Mouse (Mus musculus): ENCODE data around the gene Usf3.

Usf3 gene

DNA sequence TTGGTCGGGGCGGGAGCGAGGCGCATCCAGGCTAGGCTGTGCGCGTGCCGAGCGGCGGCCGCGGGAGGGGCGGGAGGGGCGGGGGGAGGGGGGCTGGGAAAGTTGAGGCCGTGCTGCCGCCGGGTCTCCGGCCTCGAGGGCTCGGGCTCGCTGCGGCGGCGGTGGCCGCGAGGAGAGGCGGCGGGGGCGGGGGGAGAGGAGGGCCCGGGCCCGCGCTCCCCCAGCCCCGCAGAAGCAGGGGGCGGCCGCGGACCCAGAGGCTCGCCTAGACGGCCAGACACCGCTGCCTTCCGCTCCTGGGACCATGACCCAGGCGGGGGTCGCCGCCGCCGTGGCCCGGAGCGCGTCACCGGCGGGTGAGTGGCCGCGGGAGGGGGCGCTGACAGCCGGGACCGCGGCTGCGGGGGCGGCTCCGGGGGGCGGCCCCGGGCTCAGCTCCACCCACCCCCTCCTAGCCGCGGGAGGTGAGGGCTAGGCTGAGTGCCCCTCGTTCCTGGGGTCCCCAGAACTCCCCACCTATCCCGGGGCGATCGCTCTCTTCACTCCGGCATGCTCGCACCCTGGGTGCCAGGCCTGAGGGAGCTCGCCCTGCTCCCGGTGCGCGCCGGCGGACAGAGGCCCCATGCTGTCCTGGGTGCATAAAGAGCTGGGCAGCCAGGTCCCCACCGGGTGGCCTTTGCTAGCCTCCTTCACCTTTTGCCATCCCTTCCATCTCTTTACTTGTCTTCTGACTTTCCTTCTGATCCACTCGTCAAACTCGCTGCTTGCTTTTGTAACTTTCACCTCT is at the start of gene Usf3:
TSS of gene Usf3 (plus strand) at position 92 of the 787 bp plus-strand sequence.
- DNase-seq: peak; percentile 55

DNA sequence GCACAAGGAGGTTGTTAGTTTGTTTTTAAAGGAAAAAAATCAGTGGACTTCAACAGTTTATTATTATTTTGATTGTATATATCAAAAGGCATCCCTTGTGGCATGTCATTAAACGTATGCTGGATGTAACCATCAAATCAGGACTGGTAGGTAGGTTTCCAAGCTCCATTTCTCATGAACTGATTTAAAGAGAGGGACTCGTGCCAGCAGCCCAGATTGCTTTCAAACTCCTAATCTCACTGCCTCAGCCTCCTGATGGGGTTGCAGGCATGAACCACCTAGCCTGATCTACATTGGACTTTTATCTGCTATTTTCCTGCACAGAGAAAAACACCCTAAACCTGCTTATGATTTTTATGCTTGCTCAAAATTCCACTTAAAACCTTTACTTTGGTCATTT is 49.3 kb upstream of the Usf3 start:
- DNase-seq: no peak

DNA sequence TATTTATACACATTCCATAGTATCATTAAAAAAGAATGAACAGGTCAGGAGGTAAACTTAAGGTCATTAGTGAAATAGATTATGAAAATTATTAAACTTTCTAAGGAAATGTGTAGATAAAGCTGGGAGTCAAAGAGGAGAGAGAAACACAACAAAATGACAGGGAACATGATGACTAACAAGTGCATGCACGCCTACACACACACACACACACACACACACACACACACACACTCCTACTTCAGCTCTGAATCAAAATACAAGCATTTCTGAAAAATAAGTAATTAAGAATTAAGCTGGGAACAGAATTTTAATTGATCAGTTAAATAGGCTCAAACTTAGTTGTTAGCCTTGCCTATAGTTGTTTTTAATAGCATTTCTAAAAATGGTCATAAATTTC is 48.3 kb upstream of the Usf3 start:
- no peak for DNase-seq

DNA sequence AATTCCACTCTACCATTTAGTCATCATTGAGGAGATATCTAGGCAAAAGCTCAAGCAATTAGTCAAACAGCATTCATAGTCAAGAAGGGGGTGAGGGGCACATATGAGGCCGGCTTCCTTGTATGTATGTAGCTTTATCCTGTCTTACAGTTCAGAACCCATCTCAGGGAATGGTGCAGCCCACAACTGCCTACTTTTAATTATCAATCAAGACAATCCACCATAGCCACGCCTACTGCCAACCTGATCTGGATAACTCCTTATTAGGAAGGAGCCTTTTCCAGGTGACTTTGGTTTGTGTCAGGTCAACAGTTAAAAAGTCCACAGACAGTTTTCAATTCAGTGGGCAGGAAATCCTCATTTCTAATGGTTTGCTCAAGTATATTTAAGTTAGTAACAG is 47.6 kb upstream of the Usf3 start:
- peak; percentile 73 for DNase-seq

DNA sequence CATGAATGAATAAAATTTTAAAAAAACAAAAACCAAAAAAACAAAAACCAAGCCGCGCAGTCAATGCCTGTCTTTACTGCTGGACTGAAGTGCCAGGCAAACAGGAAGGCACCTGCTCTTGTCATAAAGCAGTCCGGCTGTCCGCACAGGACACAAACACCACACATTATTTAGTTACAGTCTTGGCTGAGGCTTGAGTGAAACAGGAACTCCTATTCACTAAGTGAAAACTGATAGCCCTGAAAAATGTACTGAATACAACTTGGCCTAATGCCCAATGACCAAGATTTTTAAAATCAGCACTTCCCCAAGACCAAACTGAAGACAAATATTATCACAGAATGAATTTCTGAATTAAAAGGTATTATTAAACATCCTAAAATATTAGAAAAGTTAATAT is 46.6 kb upstream of the Usf3 start:
- DNase-seq: no peak

DNA sequence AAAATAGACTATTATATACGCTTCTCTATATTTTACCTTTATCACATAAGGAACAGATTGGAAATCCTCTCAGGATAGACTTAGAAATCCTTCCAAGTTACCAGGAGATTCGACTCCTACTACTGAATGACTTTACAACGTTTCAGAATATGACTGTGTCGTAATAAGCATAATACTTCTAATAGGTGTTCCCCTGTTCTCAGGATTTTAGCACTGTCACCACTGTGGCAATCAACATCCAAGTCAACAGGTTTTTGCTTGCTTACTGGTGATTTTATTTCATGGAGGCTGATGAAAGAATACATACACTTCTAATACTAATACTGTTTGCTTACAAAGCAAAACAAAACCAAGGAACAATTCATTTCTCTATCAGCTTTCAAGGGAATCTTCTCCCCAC is 40.7 kb upstream of the Usf3 start:
- no peak for DNase-seq

DNA sequence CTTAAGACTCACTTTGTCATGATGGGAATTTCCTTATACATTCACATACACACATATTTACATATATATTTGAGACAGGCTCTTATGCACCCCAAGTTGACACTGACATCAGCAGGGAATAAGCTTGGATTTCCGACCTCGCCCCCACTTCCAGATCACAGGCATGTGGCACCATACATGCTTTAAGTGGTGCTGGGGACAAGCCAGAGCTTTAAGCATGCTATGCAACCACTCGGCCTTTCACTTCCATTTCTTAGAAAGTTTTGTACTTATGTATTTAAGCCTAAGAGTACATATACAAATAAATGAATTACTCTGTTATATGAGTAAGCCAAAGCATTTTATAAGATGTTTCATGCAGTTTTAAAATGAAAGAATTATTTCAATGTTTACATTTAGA is 39.9 kb upstream of the Usf3 start:
- no peak for DNase-seq

DNA sequence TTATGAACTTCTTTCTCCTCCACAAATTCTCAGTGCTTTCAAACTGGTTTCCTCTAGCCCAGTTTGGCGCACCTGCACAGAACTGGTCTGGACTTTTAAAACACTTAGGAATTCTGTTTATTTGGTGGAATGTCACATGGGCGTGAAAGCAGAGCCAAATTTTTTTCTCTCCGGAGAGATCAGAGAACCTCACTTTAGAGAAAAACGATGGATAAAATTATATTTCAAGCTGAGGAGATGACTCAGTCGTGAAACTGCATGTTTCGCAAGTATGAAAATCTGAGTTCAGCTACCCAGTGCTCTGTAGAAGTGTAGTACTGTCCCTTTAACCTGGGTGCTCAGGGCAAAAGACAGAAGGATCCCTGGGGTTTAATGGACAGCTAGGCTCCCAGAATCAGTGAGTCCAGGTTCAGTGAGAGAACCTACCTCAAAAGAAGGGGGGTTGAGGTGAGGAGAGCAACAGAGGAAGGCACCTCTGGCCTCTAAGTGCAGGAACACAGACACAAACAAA is 36.5 kb upstream of the Usf3 start:
- DNase-seq: peak; percentile 83

DNA sequence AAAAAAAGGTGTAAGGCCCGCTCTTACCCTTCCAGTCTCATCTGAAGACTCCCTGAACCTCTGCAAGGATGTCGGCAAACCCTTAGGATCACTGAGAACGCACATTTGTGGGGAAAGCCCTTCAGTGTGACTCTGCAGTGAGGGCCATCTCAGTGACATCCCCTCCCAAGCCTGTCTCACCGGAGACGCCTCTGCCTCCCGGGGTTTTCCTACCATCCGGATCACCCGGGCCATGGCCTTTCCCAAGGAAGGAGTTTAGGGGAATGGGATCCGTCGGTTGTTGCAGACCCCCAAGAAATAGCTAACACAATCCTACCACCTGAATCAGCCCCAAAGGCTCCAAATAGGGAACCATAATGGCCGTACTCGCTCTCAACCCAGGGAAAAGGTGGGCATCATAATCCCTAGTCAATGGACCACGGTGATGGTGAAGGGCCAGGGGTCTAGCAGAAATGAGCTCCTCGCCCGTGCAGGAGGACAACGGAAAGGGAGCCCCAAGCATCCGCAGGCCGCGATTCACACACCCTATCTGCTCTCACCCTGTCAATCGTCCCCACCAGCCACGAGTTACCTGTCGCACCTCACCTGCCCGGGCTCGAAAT is 34.6 kb upstream of the Usf3 start:
- DNase-seq: no peak

DNA sequence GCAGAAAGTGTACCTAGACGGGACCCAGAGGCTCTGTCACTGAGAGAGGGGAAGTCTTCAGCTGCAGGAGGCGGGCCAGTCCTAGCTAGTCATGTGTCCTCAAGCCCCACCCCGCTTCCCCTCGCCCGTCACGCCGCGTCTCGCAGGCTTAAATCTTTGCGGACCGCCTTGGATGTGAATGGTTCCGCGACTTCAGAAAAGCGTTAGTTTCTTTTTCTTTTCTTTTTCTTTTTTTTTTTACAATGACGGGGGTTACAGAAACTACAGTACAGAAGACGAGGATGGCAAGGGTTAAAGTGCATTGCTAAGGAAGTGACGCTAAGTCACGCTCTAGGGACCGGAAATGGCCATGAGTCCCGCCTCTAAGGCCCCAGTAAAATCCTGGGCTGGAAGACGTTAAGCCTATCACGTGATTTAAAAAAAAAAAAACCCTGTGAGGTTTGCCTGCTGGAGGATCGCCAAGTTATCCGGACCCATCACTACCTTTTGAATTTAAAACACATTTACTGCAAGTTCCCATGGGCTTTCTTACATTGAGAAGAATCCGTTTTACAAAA is 34.0 kb upstream of the Usf3 start:
- peak; percentile 94 for DNase-seq

DNA sequence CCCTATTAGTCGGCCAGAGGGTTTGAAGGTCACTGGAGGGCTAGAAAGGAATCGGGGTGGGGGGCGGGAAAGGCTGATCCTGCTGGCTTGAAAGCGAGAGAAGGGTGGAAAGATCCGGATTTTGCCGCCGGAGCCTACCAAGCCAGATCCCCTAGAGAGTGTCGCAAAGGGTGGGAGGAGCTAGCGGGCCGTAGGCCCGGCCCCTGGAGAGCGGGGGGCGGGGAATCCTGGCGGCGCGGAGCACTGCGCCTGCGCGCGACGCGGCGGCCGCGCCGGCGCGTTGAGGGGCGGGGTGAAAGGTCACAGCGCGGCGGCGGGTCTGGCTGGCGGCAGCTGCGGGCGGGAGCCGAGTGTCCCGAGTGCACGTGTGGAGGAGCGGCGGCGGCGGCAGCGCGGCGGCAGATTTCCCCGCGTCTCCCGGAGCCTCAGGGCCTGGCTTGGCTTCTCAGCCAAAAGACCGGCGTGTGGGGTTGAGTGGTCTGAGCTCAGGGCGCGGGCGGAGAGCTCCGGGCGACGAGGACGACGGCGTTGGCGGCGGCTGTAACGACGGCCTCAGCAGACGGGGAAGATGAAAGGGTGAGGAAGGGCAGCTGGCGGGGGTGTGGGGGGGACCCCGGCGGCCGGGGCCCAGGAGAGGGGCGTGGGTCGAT is 33.4 kb upstream of the Usf3 start, which contains the start of the genes Atp6v1a and Naa50:
TSS of gene Atp6v1a (minus strand) at position 170 of the 650 bp plus-strand sequence.
TSS of gene Naa50 (plus strand) at position 295 of the 650 bp plus-strand sequence.
- peak; percentile 95 for DNase-seq

DNA sequence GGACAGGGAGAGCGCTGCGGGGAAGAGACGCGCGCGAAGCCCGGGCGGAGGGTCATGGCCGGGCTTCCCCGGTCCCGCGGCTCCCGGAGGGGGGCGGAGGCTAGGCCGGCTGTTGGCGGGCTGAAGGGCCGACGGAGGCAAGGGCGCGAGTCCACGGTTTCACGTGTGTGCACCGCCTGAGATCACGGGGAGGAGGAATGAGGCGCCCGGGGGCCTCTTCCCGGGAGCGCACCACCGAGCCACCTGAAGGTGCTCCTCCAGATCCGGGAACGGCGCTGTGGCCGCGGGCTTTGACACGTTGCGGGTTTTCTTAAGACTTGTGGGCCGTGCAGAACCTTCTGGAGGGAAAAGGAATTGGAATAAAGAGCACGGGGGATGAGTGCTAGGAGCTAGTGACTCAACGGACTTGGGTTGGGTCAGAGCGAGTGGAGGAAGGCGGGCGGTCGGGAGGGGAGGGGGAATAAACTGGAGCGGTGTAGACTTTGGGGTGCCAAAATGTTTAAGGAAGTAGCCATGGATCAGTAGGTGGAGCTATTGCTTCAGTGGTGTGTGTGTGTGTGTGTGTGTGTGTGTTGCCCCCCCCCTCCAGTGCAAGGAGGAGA is 32.8 kb upstream of the Usf3 start:
- peak; percentile 84 for DNase-seq

DNA sequence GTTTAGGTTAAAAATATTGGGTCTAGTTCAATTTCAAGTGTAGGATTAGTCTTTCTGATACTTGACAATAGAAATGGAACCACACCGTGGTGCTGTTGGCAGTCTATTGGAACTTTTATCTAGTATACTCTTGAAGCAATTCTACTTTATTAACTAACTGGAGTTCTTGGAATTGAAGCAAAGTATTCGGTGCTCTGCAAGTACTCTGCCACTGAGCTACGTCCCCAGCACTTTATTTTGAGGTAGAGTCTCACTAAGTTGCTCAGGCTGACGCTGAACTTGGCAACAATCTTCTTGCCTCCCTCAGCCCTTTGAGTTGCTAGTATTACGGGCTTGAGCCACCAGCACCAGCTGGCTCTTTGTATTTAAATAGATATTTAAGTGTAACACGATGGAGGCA is 31.6 kb upstream of the Usf3 start:
- peak; percentile 32 for DNase-seq

DNA sequence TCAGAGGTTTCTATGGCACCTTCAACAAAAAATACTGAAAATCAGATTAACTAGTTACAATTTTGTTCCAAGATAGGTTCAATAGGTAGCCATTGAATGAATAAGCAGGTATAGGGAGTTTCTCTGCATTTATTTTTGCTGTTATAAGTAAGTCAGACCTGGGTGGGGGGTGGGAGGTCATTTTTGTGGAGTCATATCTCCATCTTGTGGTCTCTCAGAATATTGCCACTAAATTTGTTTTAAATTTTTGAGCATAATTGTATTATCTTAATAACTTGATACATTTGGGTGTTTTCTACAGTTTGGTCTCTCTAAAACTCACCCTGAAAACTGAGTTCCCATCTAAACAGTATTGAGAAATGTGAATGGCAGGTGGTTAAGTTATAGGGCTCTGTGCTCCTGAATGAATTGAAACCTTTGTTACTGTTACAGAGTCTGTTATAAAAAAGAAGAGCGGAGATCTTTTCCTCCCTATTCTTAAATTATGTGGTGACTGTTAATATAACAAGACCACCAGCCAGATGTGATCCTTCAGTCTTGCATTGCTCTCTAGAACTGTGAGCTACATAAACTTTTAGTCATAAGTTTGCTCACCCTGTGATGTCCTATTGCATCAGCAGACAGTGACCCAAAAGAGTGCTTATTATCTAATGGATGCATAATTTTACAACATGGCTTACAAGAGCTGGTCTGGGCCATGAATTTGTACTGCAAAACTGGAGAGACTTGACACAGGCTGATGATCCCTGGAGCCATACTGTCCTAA is 23.9 kb upstream of the Usf3 start:
- no peak for DNase-seq

DNA sequence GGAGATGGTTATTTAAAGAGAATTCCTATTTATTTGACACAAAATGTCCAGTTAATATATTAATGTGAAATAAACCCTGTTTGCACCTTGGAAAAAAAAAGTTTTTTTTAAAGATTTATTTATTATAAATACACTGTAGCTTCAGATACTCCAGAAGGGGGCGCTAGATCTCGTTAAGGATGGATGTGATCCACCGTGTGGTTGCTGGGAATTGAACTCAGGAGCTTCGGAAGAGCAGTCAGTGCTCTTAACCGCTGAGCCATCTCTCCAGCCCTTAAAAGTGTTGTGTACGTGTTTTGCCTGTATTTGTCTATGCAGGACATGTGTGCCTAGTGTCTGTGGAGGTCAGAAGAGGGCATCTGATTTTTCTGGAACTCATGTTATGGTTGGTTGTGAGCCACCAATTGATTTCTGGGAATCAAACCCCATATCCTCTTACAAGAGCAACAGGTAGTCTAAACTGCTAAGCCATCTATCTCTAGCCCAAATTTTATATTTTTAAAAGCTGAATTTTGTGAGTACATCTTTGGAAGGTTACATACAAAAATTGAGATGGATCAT is 18.5 kb upstream of the Usf3 start:
- DNase-seq: no peak

DNA sequence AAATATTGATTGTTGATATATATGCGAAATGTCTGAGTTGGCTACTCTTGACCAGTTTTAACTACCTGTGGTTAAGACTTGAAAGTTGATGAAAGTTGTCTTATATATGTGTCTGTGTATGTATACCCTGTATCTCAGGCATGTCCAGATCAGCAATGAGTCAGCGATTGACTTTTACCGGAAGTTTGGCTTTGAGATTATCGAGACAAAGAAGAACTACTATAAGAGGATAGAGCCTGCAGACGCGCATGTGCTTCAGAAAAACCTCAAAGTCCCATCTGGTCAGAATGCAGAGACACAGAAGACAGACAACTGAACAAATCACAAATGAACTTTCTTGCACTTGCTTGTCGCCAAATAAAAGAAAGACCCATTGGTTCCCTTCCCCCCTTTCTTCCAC is 13.7 kb upstream of the Usf3 start:
- DNase-seq: no peak

DNA sequence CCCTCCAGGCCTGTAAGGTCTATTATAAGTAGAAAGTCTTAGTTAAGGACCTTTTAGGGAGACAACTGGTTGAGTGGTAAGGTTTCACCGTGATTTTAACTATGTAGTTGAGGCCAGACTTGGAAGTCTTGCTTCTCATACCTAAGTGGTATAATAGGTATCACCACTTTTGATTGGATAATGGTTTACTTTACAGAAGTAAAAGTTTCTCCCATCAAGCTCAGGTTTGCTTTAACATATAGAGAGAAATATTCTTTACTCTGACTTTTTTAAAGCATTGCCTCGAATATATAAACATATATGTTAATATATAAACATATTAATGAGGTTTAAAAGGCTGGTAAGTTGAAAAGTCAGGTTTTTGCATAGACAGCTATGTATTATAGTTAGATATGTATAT is 9.2 kb upstream of the Usf3 start:
- no peak for DNase-seq

DNA sequence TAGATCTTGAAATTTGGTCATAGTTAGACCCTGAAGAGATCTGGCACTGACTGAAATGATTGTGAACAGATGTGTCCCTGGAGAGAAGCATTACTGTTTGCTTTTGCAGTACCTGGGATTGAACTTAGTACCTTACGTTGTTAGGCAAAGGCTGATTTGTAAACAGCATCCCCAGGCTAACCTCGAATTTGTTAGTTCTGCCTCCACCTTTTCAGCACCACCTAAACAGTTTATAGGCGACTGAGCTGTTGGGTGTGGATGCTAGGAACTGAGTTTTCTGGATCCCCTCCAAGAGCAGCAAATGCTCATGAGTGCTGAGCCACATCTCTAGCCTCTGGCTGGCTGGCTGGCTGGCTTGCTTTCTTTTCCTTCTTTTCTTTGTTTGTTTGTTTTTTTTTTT is 7.9 kb upstream of the Usf3 start:
- DNase-seq: no peak

DNA sequence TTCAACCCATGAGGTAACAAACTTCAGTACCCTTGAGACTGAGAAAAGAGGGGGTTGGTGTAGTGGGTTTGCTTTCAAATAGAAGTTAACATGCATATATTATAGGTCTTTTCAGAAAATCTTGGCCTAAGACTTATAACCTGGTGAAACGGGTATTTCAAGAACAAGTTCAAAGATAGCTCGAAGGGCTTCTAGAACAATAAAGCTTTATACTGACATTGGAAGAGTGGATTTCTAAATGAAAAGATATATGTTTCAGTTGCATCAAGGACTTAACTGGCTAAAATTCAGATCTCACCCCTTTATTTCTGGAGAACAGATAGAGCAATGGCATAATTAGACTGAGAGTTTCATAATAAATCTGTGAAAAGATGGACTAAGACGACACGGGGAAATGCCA is 4.1 kb upstream of the Usf3 start:
- no peak for DNase-seq

DNA sequence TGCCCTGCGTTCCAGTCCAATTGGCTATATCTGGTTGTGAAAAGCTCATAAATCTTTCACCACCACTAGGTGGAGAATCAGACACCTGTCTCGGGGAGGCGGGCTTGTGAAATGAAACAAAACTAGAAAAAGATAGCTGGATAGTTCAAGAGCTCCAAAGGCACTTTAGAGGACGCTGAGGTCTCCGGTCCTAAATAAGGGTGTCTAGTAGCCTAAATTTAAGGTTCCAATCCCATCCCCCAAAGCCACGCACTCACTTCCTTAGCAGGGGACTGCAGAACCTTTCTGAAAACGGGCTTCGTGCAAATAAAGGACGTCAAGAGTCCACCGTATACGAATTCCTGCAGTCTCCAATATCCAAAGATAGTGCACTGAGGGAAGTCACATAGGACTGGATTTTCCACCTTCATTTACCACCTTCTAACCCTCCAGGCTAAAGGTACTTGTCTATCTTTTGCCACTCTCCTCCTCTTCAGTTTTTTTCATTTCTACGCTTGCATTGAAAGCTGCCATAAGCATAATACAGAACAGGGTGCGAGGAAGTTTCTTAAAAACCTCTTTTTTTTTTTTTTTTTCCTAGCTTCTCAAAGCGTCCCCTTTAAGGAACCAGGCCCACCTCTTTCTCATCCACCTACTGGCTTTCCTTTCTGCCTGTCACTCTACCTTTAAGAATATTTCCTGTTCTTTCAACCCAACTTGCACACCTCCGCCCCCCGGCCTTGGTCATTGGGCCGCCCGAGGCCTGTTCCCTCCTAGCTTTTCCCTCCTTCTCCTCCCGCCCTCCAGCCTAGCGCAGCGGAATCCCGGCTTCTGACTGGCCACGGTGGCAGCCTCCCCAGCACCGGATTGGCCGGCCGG is 520 bp upstream of the Usf3 start:
- peak; percentile 99 for DNase-seq

DNA sequence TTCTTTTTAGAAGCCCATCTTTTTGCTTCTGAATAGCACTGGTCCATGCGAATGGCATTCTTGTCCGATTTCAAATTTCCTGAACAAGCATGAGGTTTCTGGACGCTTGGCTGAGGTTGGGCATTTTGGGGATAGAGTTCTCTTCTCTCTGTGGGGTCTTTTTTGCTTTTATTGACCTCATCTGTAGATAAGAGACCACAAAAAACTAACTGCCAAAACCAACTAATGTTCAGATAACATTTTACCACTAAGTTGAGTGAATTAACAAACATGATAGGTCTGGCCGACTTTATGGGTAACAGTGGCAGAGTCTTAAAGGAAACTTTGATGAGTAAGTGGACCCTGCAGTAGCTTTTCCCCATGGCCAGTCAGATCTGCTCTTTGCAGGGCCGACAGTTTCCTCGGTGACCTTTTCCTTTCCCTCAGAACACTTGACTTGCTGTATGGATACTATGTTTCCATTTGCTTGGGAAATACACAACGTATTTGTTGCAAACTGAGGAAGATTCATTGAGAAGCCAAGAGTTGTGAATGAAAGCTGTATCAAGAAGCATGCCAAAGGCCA is 1.0 kb downstream of the Usf3 start:
- DNase-seq: peak; percentile 20

All from kidney, adult 9 months (tissue).